In genomic region chr17:73263077-73263501, GRCm38 (mm10) we compare ENCODE assay signal across 9 mouse cellular contexts.
A peak's percentile ranks its signal among the peaks of the same experiment; 100 is the strongest.
DNase-seq lines count a peak whose midpoint lies in the region; ATAC-seq lines count a peak whose summit lies in the region.
"Had no signal": no experiment of that assay in that cellular context is flagged by ENCODE, and none has a peak within 500 bp of the region (broad histone marks: within the 10 kb centered on the region; RNA-seq: fewer than 3 reads in every experiment).

No protein-coding gene starts in this region.

- no peak overlapping the region for H3K4me2 ChIP-seq in forebrain, embryonic 14.5 days (ENCODE audit: low read length)
- no peak overlapping the region for H3K4me2 ChIP-seq in midbrain, embryonic 11.5 days
- H3K4me2 ChIP-seq: lung, embryonic 14.5 days had no signal

- H3K9ac ChIP-seq in forebrain, embryonic 14.5 days (ENCODE audit: low read length), result no peak overlapping the region
- H3K9ac ChIP-seq in midbrain, embryonic 11.5 days (ENCODE audit: low read length), result no peak overlapping the region
- H3K9ac ChIP-seq: lung, embryonic 14.5 days had no signal

- no peak overlapping the region for H3K27ac ChIP-seq in forebrain, embryonic 14.5 days (ENCODE audit: low read depth, low read length)
- no peak overlapping the region for H3K27ac ChIP-seq in midbrain, embryonic 11.5 days (ENCODE audit: low read depth, low read length)

- DNase-seq in right cerebral cortex, adult 18-20 months, result peak; percentile 94
- DNase-seq in right cerebral cortex, postnatal 4 days, result no peak
- peak; percentile 86 for DNase-seq in adrenal gland, adult 8-10 months
- peak; percentile 37 to 60 for DNase-seq in layer of hippocampus, postnatal 14 days (ENCODE audit: low spot score in 2 of 2)
- DNase-seq in spleen, postnatal 36 days (ENCODE audit: low spot score in 2 of 2), result peak; percentile 67 to 70
- DNase-seq in forebrain, embryonic 14.5 days (ENCODE audit: low spot score), result no peak
- DNase-seq in midbrain, embryonic 11.5 days (ENCODE audit: low spot score, missing footprints), result no peak
- DNase-seq in kidney, adult 18-20 months, result no peak
- DNase-seq: lung, embryonic 14.5 days had no signal

- H3K36me3 ChIP-seq in forebrain, embryonic 14.5 days (ENCODE audit: control insufficient read depth, insufficient read depth, low read length), result no peaks in the 10 kb centered on the region
- no peaks in the 10 kb centered on the region for H3K36me3 ChIP-seq in midbrain, embryonic 11.5 days (ENCODE audit: control insufficient read depth, insufficient read depth, low read length)

- H3K4me3 ChIP-seq in forebrain, embryonic 14.5 days (ENCODE audit: low read depth, low read length), result no peak overlapping the region
- no peak overlapping the region for H3K4me3 ChIP-seq in midbrain, embryonic 11.5 days (ENCODE audit: low read depth, low read length)

- no peaks in the 10 kb centered on the region for H3K27me3 ChIP-seq in forebrain, embryonic 14.5 days (replicated peaks; ENCODE audit: control insufficient read depth, insufficient read depth, low read length)
- H3K27me3 ChIP-seq in midbrain, embryonic 11.5 days (ENCODE audit: control insufficient read depth, insufficient read depth, low read length), result no peaks in the 10 kb centered on the region

- H3K9me3 ChIP-seq in forebrain, embryonic 14.5 days (replicated peaks; ENCODE audit: control insufficient read depth, low read length), result no peaks in the 10 kb centered on the region
- no peaks in the 10 kb centered on the region for H3K9me3 ChIP-seq in midbrain, embryonic 11.5 days (ENCODE audit: control insufficient read depth, low read length)

- no peak for ATAC-seq in forebrain, embryonic 14.5 days
- no peak for ATAC-seq in midbrain, embryonic 11.5 days (ENCODE audit: low FRiP score)

- H3K4me1 ChIP-seq in forebrain, embryonic 14.5 days (ENCODE audit: control insufficient read depth, insufficient read depth, low read length), result no peaks in the 10 kb centered on the region
- H3K4me1 ChIP-seq in midbrain, embryonic 11.5 days (ENCODE audit: control insufficient read depth, insufficient read depth, low read length), result no peaks in the 10 kb centered on the region

- WGBS in forebrain, embryonic 14.5 days, result 91% methylated on average over 8 of the region's 8 CpGs
- WGBS in midbrain, embryonic 11.5 days, result 89% methylated on average over 8 of the region's 8 CpGs

Comparison
In these comparisons a context has a peak if more than half of its experiments do, and no peak if none do; other contexts are left out.
1. DNase-seq: peak in right cerebral cortex, adult 18-20 months (single experiment), adrenal gland, adult 8-10 months (single experiment), layer of hippocampus, postnatal 14 days (2 of 2) and spleen, postnatal 36 days (2 of 2); none in right cerebral cortex, postnatal 4 days (single experiment), forebrain, embryonic 14.5 days (single experiment), midbrain, embryonic 11.5 days (single experiment) and kidney, adult 18-20 months (single experiment).